Mouse (Mus musculus) E14TG2a.4 (cell line): ENCODE data around the gene Prss29.

ENCODE experiments used
- CTCF ChIP-seq: conservative IDR thresholded peaks from 2 replicates; pipeline ENCODE4 v1.5.1; 2014; ENCODE audit warnings: low read length
- NANOG ChIP-seq: IDR thresholded peaks from 2 replicates; pipeline ENCODE4 v1.6.1; 2014; ENCODE audit warnings: borderline replicate concordance, low read length, mixed read lengths
- POU5F1 ChIP-seq: IDR thresholded peaks from 2 replicates; pipeline ENCODE4 v1.6.1; 2014; ENCODE audit warnings: low read length, borderline replicate concordance

GRCm38 (mm10) chr17:25332321-25332720, 13.9 kb downstream of the Prss29 start:
- TF ChIP-seq CTCF, result no peak
- no peak for TF ChIP-seq POU5F1
- TF ChIP-seq NANOG, result no peak
